Mouse (Mus musculus) heart, embryonic 16.5 days (tissue): ENCODE results near the gene Tfam. TPM values are rescaled to one million over a fixed set of nuclear protein-coding genes. Genes with fewer than 3 reads are reported as not detected.

ENCODE experiments used
- ATAC-seq: fragments of 200-750 bp; cut with Nextera tagmentation; replicated peaks from 2 replicates; pipeline ENCODE4 v1.8.0; 2017; ENCODE audit warnings: moderate number of reproducible peaks; ENCODE audit not compliant: insufficient read depth, low FRiP score; ENCODE audit errors: extremely low read depth
- H3K27ac ChIP-seq: fragments of 300-500 bp; sonication (generic); 2 replicates; pipeline ENCODE4 v1.5.1; 2014; ENCODE audit warnings: mild to moderate bottlenecking, low read length, control low read depth, moderate library complexity
- H3K27me3 ChIP-seq: fragments of 300-500 bp; sonication (generic); 2 replicates; pipeline ENCODE4 v1.6.1; 2014; ENCODE audit warnings: low read length, mixed read lengths; ENCODE audit not compliant: control insufficient read depth, insufficient read depth
- H3K36me3 ChIP-seq: fragments of 300-500 bp; sonication (generic); 2 replicates; pipeline ENCODE4 v1.6.1; 2014; ENCODE audit not compliant: control insufficient read depth, insufficient read depth
- H3K4me1 ChIP-seq: fragments of 300-500 bp; sonication (generic); 2 replicates; pipeline ENCODE4 v1.6.1; 2014; ENCODE audit warnings: low read length, mixed read lengths; ENCODE audit not compliant: control insufficient read depth, insufficient read depth
- H3K4me2 ChIP-seq: fragments of 300-500 bp; sonication (generic); 2 replicates; pipeline ENCODE4 v1.6.1; 2014; ENCODE audit warnings: low read depth, mild to moderate bottlenecking, control low read depth, low read length
- H3K4me3 ChIP-seq: fragments of 300-500 bp; sonication (generic); 2 replicates; pipeline ENCODE4 v1.5.1; 2014; ENCODE audit warnings: mild to moderate bottlenecking, control low read depth, low read length
- H3K9ac ChIP-seq: fragments of 300-500 bp; sonication (generic); 2 replicates; pipeline ENCODE4 v1.6.1; 2014; ENCODE audit warnings: low read length, control low read depth
- H3K9me3 ChIP-seq: fragments of 300-500 bp; sonication (generic); replicated peaks from 2 replicates; pipeline ENCODE4 v1.6.1; 2016; ENCODE audit warnings: low read length; ENCODE audit not compliant: control insufficient read depth
- WGBS: fragments of 180-500 bp; shearing (Covaris S2); extraction: QIAGEN DNeasy Blood & Tissue Kit; methylation state at CpG from one replicate; pipeline ENCODE4 v1.1.7; 2014; 5-methylcytosine and 5-hydroxymethylcytosine counted together
- polyA plus RNA-seq: library from polyadenylated mRNA; unstranded; fragments of >200 nt; fragmentation: Nextera tagmentation; extraction: Ambion mirVana; gene quantifications from 2 replicates; pipeline ENCODE4 v1.2.1, GENCODE M21; 2015

Tfam gene
- polyA plus RNA-seq, 1 experiment from 2014 or later: 72.0 TPM

- Histone ChIP-seq H3K36me3 (peaks cover 28% of the 10 kb centered on the region), H3K4me2 (no peak overlapping the region), H3K4me3 (no peak overlapping the region), H3K9ac (no peak overlapping the region), H3K27me3 (no peaks in the 10 kb centered on the region), H3K4me1 (no peaks in the 10 kb centered on the region), H3K9me3 (no peaks in the 10 kb centered on the region), H3K27ac (no peak overlapping the region)
- ATAC-seq: no peak
- WGBS: 77% methylated on average over 5 of the region's 5 CpGs
These were observed 20.9 kb upstream of the Tfam start for GRCm38 (mm10) chr10:71258943-71259342.

DNA sequence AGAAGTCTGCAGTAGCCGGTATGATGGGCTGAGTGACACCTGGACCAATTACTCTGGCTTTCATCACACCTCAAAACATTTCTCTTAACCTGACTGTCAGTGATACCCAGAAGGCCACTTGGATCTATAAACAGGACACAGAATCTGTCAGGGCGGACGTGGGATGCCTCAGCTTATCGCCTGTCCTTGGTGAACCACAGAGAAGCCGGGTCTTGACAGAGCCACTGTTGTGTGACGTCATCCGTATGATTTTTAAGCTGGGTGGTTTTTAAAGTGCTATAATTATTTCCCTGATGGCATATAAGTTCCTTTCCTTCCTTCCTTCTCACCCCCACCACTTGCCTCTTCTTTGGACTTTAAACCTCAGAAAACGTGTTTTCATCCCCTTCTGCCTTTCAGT, 20.4 kb upstream of the Tfam start:
- WGBS: 76% methylated on average over 8 of the region's 8 CpGs
- no peak for ATAC-seq
- peaks cover 28% of the 10 kb centered on the region for H3K36me3 ChIP-seq
- H3K27me3 ChIP-seq: no peaks in the 10 kb centered on the region
- H3K4me2 ChIP-seq: no peak overlapping the region
- H3K9ac ChIP-seq: no peak overlapping the region
- no peak overlapping the region for H3K27ac ChIP-seq
- no peak overlapping the region for H3K4me3 ChIP-seq
- no peaks in the 10 kb centered on the region for H3K4me1 ChIP-seq
- H3K9me3 ChIP-seq: no peaks in the 10 kb centered on the region

DNA sequence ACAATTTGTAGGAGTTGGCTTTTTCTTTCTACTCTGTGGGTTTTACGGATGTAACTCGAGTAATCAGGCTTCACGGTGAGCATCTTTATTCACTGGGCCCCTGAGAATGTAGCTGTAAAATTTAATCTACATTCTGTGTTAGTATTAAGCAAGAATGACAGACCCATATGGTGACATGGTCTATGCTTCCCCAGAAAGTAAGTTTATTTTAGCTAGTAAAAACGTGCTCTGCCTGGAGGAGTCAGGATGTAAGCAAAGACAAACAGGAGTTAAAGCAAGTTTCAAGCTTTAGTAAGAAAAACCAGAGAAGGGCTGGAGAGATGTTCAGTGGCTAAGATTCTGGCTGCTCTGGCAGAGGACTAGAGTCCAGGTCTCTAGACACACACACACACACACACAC, 15.1 kb upstream of the Tfam start:
- Histone ChIP-seq H3K4me2 (no peak overlapping the region), H3K4me1 (no peaks in the 10 kb centered on the region), H3K9ac (no peak overlapping the region), H3K4me3 (no peak overlapping the region), H3K9me3 (no peaks in the 10 kb centered on the region), H3K36me3 (peaks cover 18% of the 10 kb centered on the region), H3K27ac (no peak overlapping the region), H3K27me3 (no peaks in the 10 kb centered on the region)
- 75% methylated on average over 4 of the region's 4 CpGs for WGBS
- no peak for ATAC-seq

- no peaks in the 10 kb centered on the region for H3K4me1 ChIP-seq
- WGBS: 81% methylated on average over 5 of the region's 5 CpGs
These were observed 14.3 kb upstream of the Tfam start for GRCm38 (mm10) chr10:71252421-71252820.

DNA sequence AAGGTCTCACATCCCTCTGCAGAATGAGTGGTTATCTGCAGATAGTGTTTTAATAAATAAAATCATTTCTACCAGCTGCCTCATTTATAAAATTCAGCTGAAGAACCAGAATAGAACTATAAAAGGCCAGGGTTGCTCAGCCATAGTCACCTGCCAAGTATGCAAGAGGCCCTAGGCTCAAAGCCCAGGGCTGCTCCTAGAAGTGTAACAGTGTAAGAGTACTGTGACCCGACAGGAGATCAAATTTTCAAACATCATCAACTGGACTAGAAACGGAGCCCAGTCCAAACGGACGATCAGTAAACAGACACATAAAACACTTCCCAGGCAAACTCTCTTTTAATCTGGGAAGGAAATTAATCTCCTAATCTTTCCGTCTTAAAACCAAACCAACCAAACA, 13.8 kb upstream of the Tfam start:
- Histone ChIP-seq H3K27me3 (no peaks in the 10 kb centered on the region), H3K36me3 (peaks cover 12% of the 10 kb centered on the region), H3K4me2 (no peak overlapping the region), H3K9me3 (no peaks in the 10 kb centered on the region), H3K27ac (no peak overlapping the region), H3K4me3 (no peak overlapping the region), H3K9ac (no peak overlapping the region), H3K4me1 (no peaks in the 10 kb centered on the region)
- WGBS: 77% methylated on average over 5 of the region's 5 CpGs
- no peak for ATAC-seq

More at GRCm38 (mm10) chr10:71252421-71252820, 14.3 kb upstream of the Tfam start:
- Histone ChIP-seq H3K4me2 (no peak overlapping the region), H3K27me3 (no peaks in the 10 kb centered on the region), H3K9ac (no peak overlapping the region), H3K9me3 (no peaks in the 10 kb centered on the region), H3K36me3 (peaks cover 13% of the 10 kb centered on the region), H3K4me3 (no peak overlapping the region), H3K27ac (no peak overlapping the region)
- no peak for ATAC-seq

GRCm38 (mm10) chr10:71251256-71251655, 13.2 kb upstream of the Tfam start:
- Histone ChIP-seq H3K36me3 (peaks cover 9% of the 10 kb centered on the region), H3K4me1 (no peaks in the 10 kb centered on the region), H3K27me3 (no peaks in the 10 kb centered on the region), H3K9ac (no peak overlapping the region), H3K4me2 (no peak overlapping the region), H3K27ac (no peak overlapping the region), H3K9me3 (no peaks in the 10 kb centered on the region), H3K4me3 (no peak overlapping the region)
- WGBS: 89% methylated on average over 5 of the region's 5 CpGs
- no peak for ATAC-seq

DNA sequence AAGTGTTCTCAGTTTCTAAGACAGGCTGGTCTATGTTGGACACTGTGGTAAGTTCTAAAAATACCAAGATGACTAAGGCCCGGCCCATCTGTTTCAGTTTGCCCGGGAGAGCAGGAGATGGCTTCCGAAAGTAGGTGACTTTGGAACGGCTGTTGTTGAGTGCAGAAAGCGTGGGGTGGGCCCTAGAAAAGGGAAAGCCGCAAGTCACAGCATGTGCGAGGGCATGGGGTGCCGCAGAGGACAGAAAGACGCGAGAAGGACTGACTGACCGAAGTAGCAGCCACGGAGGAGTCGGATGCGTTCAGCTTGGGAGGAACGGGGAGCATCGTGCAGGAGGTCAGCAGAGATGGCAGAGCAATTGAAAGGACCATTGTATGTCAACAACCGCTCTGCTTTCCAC, 12.4 kb upstream of the Tfam start:
- H3K27me3 ChIP-seq: no peaks in the 10 kb centered on the region
- H3K36me3 ChIP-seq: peaks cover 7% of the 10 kb centered on the region
- H3K27ac ChIP-seq: no peak overlapping the region
- peak overlapping the region; percentile 41 for H3K4me3 ChIP-seq
- ATAC-seq: peak; percentile 76
- peak overlapping the region; percentile 63 for H3K9ac ChIP-seq
- H3K9me3 ChIP-seq: no peaks in the 10 kb centered on the region
- H3K4me1 ChIP-seq: no peaks in the 10 kb centered on the region
- peak overlapping the region; percentile 57 for H3K4me2 ChIP-seq
- WGBS: 62% methylated on average over 17 of the region's 17 CpGs

GRCm38 (mm10) chr10:71249086-71249880, 11.2 kb upstream of the Tfam start:
- H3K27ac ChIP-seq: no peak overlapping the region
- 58% methylated on average over 10 of the region's 10 CpGs for WGBS
- no peak overlapping the region for H3K4me2 ChIP-seq

GRCm38 (mm10) chr10:71246956-71247355, 8.9 kb upstream of the Tfam start:
- Histone ChIP-seq H3K4me2 (no peak overlapping the region), H3K9ac (no peak overlapping the region), H3K27me3 (no peaks in the 10 kb centered on the region), H3K4me3 (no peak overlapping the region), H3K36me3 (no peaks in the 10 kb centered on the region), H3K27ac (no peak overlapping the region), H3K4me1 (no peaks in the 10 kb centered on the region), H3K9me3 (no peaks in the 10 kb centered on the region)
- 52% methylated on average over 7 of the region's 7 CpGs for WGBS
- no peak for ATAC-seq

More at GRCm38 (mm10) chr10:71249086-71249880, 11.2 kb upstream of the Tfam start:
- H3K4me1 ChIP-seq: no peaks in the 10 kb centered on the region
- H3K9ac ChIP-seq: no peak overlapping the region
- H3K4me3 ChIP-seq: no peak overlapping the region
- ATAC-seq: no peak
- no peaks in the 10 kb centered on the region for H3K27me3 ChIP-seq
- H3K9me3 ChIP-seq: no peaks in the 10 kb centered on the region
- H3K36me3 ChIP-seq: peaks cover under 1% of the 10 kb centered on the region
